Mouse (Mus musculus): ENCODE results near the gene Fstl4. TPM values are rescaled to one million over a fixed set of nuclear protein-coding genes. Genes with fewer than 3 reads are reported as not detected.
A peak's percentile ranks its signal among the peaks of the same experiment; 100 is the strongest.

Fstl4 gene
- total and polyA plus RNA-seq, 2 experiments from 2014 or later = 7.1 to 9.4 TPM

DNA sequence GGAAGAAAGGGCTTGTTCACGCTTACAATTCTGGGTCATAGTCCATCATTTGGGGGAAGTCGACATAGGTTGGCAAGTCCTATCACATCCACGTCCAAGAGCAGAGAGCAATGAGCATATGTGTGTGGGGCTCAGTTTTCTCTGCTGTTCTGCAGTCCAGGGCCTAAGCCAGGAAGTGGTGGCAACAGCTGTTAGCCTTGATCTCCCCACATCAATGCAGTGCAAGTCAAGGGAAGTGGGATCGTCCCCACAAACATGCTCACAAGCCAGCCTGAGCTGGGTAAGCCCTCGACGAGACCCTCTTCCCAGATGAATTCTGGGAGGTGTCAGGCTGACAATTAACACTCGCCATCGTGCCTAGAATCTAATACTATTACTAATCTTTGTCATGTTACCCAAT is 222.6 kb downstream of the Fstl4 start:
- ATAC-seq (ENCODE audit: low FRiP score) (no peak), DNase-seq (ENCODE audit: low spot score) (no peak)
- Histone ChIP-seq H3K9ac (replicated peaks; ENCODE audit: low read length, poor library complexity, severe bottlenecking) (no peak overlapping the region), H3K27me3 (ENCODE audit: insufficient read depth, low read length) (no peaks in the 10 kb centered on the region), H3K36me3 (ENCODE audit: insufficient read depth, low read length) (no peaks in the 10 kb centered on the region), H3K4me3 (ENCODE audit: low read depth, low read length) (no peak overlapping the region), H3K4me1 (ENCODE audit: insufficient read depth, low read length) (no peaks in the 10 kb centered on the region), H3K27ac (ENCODE audit: low read depth, low read length) (no peak overlapping the region), H3K4me2 (ENCODE audit: low read depth, low read length, poor library complexity, severe bottlenecking) (no peak overlapping the region), H3K9me3 (ENCODE audit: low read length) (no peaks in the 10 kb centered on the region)
- TF ChIP-seq CTCF (IDR thresholded peaks at IDR 0.05) = no peak
- 88% methylated on average over 8 of the region's 8 CpGs for WGBS

DNA sequence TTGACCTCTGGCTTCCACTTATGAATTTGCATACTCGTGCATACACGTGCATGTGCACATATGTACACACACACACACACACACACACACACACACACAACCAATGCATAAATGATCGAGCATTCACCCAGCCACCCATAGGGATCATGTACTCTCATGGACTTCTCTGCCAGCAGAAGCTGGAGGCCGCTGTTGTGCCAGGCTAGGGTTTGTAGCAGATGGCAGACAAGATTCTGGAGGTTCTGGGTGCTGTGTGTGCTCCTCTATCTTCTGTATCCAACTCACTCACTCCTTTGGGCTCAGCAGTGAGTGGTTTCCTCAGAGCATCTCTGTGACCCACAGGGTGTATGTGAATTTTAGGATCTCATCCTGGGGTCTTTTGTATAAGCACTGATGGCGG is 230.3 kb downstream of the Fstl4 start:
- ATAC-seq (ENCODE audit: low FRiP score) (no peak), DNase-seq (ENCODE audit: low spot score) (no peak)
- no peaks in the 10 kb centered on the region for H3K4me1 ChIP-seq (ENCODE audit: insufficient read depth, low read length)
- no peak overlapping the region for H3K27ac ChIP-seq (ENCODE audit: low read depth, low read length)
- no peaks in the 10 kb centered on the region for H3K36me3 ChIP-seq (ENCODE audit: insufficient read depth, low read length)
- no peak for TF ChIP-seq CTCF (IDR thresholded peaks at IDR 0.05)
- H3K27me3 ChIP-seq (ENCODE audit: insufficient read depth, low read length) = no peaks in the 10 kb centered on the region
- no peak overlapping the region for H3K9ac ChIP-seq (replicated peaks; ENCODE audit: low read length, poor library complexity, severe bottlenecking)
- no peak overlapping the region for H3K4me3 ChIP-seq (ENCODE audit: low read depth, low read length)
- WGBS = 94% methylated on average over 5 of the region's 5 CpGs
- H3K4me2 ChIP-seq (ENCODE audit: low read depth, low read length, poor library complexity, severe bottlenecking) = no peak overlapping the region
- no peaks in the 10 kb centered on the region for H3K9me3 ChIP-seq (ENCODE audit: low read length)

DNA sequence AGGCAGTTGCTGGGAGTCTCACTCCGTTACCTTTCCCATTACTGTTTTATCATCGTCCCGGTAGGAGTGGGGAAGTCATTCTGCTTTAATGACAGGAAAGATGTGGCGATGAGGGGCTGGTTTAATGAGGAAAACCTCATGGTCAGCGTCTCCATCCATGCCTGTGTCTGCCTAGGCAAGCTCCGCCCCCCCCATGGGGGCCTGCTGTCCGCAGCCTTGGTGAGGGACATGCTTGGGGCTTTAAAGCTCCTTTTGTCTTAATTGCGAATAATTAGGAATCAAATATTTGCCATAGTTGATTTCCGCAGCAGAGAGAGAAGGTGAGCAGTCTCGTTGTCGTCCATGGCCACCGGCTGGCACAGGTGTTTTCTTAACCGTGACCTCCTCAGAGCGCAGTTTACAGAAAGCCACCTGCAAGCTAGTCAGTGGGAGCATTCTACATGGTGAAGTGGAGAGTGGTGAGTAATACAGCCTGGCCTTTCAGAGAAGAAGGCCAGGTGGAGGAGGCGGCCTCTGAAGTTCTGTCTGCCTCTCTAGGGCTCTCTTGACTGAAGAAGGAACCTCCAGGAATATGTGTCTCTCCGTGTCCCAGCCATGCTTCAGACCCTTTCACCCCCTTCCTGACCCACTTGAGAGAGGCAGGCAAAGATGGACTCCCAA is 232.1 kb downstream of the Fstl4 start:
- ATAC-seq (ENCODE audit: low FRiP score) = no peak
- no peak overlapping the region for H3K27ac ChIP-seq (ENCODE audit: low read depth, low read length)

DNA sequence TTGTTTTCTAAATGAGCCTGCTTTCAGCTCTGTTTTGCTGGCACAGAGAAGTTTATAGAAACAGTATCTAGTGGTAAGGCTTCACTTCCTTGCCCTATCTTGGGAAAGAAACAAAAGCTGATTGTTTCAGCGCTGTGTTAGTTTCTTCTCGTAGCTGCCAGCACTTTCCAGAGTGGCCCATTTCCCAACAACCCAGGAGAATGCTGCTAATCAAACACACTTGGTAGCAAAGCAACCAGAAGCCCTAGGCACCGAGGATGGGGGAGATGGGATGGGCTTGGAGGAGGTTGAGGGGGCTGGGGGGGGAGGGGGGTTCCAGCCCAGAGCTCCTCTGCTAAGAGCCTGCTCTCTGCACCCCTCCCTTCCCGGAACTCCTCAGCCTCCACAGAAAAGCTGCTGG is 233.0 kb downstream of the Fstl4 start:
- H3K4me3 ChIP-seq (ENCODE audit: low read depth, low read length) = no peak overlapping the region
- H3K9ac ChIP-seq (replicated peaks; ENCODE audit: low read length, poor library complexity, severe bottlenecking) = no peak overlapping the region
- WGBS = 36% methylated on average over 4 of the region's 4 CpGs
- ATAC-seq (ENCODE audit: low FRiP score) (no peak), DNase-seq (ENCODE audit: low spot score) (peak; percentile 54)
- no peaks in the 10 kb centered on the region for H3K36me3 ChIP-seq (ENCODE audit: insufficient read depth, low read length)
- no peaks in the 10 kb centered on the region for H3K4me1 ChIP-seq (ENCODE audit: insufficient read depth, low read length)
- no peak overlapping the region for H3K4me2 ChIP-seq (ENCODE audit: low read depth, low read length, poor library complexity, severe bottlenecking)
- no peaks in the 10 kb centered on the region for H3K9me3 ChIP-seq (ENCODE audit: low read length)
- no peak overlapping the region for H3K27ac ChIP-seq (ENCODE audit: low read depth, low read length)
- no peaks in the 10 kb centered on the region for H3K27me3 ChIP-seq (ENCODE audit: insufficient read depth, low read length)
- no peak for TF ChIP-seq CTCF (IDR thresholded peaks at IDR 0.05)

More for the DNA sequence above, 232.1 kb downstream of the Fstl4 start:
- H3K27me3 ChIP-seq (ENCODE audit: insufficient read depth, low read length) = no peaks in the 10 kb centered on the region
- no peak overlapping the region for H3K4me2 ChIP-seq (ENCODE audit: low read depth, low read length, poor library complexity, severe bottlenecking)
- no peak for TF ChIP-seq CTCF (IDR thresholded peaks at IDR 0.05)
- no peak overlapping the region for H3K4me3 ChIP-seq (ENCODE audit: low read depth, low read length)
- H3K36me3 ChIP-seq (ENCODE audit: insufficient read depth, low read length) = no peaks in the 10 kb centered on the region
- DNase-seq (ENCODE audit: low spot score) = no peak
- no peak overlapping the region for H3K9ac ChIP-seq (replicated peaks; ENCODE audit: low read length, poor library complexity, severe bottlenecking)
- H3K4me1 ChIP-seq (ENCODE audit: insufficient read depth, low read length) = no peaks in the 10 kb centered on the region
- 82% methylated on average over 16 of the region's 16 CpGs for WGBS
- no peaks in the 10 kb centered on the region for H3K9me3 ChIP-seq (ENCODE audit: low read length)

DNA sequence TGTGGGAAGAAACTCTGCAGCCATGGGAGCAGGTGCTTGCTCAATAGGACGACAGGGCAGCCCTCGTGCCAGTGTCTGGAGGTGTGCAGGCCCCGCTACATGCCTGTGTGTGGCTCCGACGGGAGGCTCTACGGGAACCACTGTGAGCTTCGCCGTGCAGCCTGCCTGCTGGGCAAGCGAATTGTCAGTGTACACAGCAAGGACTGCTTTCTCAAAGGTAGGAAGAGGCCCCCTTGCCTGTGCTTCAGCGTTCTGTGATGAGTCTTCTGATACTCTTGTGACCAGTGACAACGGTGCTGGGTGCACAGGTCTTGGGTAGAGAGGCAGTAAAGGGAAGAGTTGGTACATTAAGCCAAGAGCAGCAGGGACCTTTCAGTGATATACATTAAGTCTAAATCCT is 235.8 kb downstream of the Fstl4 start:
- H3K4me2 ChIP-seq (ENCODE audit: low read depth, low read length, poor library complexity, severe bottlenecking) = no peak overlapping the region
- H3K9ac ChIP-seq (replicated peaks; ENCODE audit: low read length, poor library complexity, severe bottlenecking) = no peak overlapping the region
- H3K4me3 ChIP-seq (ENCODE audit: low read depth, low read length) = no peak overlapping the region
- WGBS = 88% methylated on average over 11 of the region's 11 CpGs
- ATAC-seq (ENCODE audit: low FRiP score) = no peak
- DNase-seq (ENCODE audit: low spot score) = no peak
- H3K27me3 ChIP-seq (ENCODE audit: insufficient read depth, low read length) = no peaks in the 10 kb centered on the region
- no peak overlapping the region for H3K27ac ChIP-seq (ENCODE audit: low read depth, low read length)
- H3K4me1 ChIP-seq (ENCODE audit: insufficient read depth, low read length) = peaks cover 6% of the 10 kb centered on the region; the same call in 1 of the 2 replicates
- no peaks in the 10 kb centered on the region for H3K9me3 ChIP-seq (ENCODE audit: low read length)
- no peaks in the 10 kb centered on the region for H3K36me3 ChIP-seq (ENCODE audit: insufficient read depth, low read length)
- TF ChIP-seq CTCF (IDR thresholded peaks at IDR 0.05) = no peak

DNA sequence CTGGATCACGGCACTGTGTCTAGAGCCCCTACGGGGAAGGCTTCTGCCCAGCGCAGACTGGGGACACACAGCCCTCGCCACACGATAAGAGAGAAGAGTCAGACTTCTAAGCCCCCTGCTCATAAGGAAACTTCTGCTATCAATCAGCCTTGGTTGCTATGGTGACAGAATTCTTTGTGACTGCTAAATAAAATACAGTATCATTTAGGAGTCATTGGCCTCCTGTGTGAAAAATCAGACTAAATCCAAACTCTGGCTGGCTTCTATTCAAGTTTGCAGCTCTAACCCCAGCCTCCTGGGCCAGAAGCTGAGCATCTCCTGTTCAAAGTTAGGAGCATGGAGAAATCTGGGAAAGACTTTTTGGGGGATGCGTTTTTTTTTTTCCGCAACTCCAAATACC is 238.9 kb downstream of the Fstl4 start:
- TF ChIP-seq CTCF (IDR thresholded peaks at IDR 0.05) = no peak
- Histone ChIP-seq H3K9ac (replicated peaks; ENCODE audit: low read length, poor library complexity, severe bottlenecking) (no peak overlapping the region), H3K27ac (ENCODE audit: low read depth, low read length) (no peak overlapping the region), H3K4me3 (ENCODE audit: low read depth, low read length) (no peak overlapping the region), H3K4me2 (ENCODE audit: low read depth, low read length, poor library complexity, severe bottlenecking) (no peak overlapping the region), H3K9me3 (ENCODE audit: low read length) (no peaks in the 10 kb centered on the region), H3K27me3 (ENCODE audit: insufficient read depth, low read length) (no peaks in the 10 kb centered on the region), H3K4me1 (ENCODE audit: insufficient read depth, low read length) (peaks cover 6% of the 10 kb centered on the region; the same call in 1 of the 2 replicates), H3K36me3 (ENCODE audit: insufficient read depth, low read length) (no peaks in the 10 kb centered on the region)
- 57% methylated on average over 7 of the region's 7 CpGs for WGBS
- ATAC-seq (ENCODE audit: low FRiP score) (no peak), DNase-seq (ENCODE audit: low spot score) (no peak)

Data from midbrain, postnatal 0 days (tissue).